Mouse (Mus musculus): ENCODE measurements at regions not wholly inside any gene's neighbourhood (a gene's known extent, or its start where the extent isn't known, plus 50 kb on each side); places are given as distances from the start of the nearest gene placed in this dataset.

- Histone ChIP-seq H3K27ac (ENCODE audit: insufficient read depth, low read length) (no peak overlapping the region), H3K36me3 (ENCODE audit: control insufficient read depth, insufficient read depth, low read length) (no peaks in the 10 kb centered on the region), H3K27me3 (ENCODE audit: control insufficient read depth, insufficient read depth, low read length) (no peaks in the 10 kb centered on the region), H3K4me1 (ENCODE audit: control insufficient read depth, insufficient read depth, insufficient read length) (no peaks in the 10 kb centered on the region), H3K4me3 (ENCODE audit: extremely low read depth, insufficient read depth, insufficient read length) (no peak overlapping the region)
- no peak for DNase-seq (ENCODE audit: low read depth in 1 of 2, low spot score in 2 of 2)
- no peak for TF ChIP-seq CTCF (IDR thresholded peaks at IDR 0.05; ENCODE audit: extremely low read depth, insufficient read depth, insufficient read length, insufficient replicate concordance)
- TF ChIP-seq POLR2A (IDR thresholded peaks at IDR 0.05; ENCODE audit: low read depth, low read length) = no peak
- 12% methylated on average over 8 of the region's 8 CpGs for WGBS
Observed at GRCm38 (mm10) chr13:72816856-72817255, 188.2 kb downstream of the Irx2 start.

- Histone ChIP-seq H3K27ac (ENCODE audit: insufficient read depth, low read length) (no peak overlapping the region), H3K4me3 (ENCODE audit: extremely low read depth, insufficient read depth, insufficient read length) (no peak overlapping the region)
- WGBS = 20% methylated on average over 2 of the region's 2 CpGs
Observed at GRCm38 (mm10) chr13:72817521-72817920, 188.9 kb downstream of the Irx2 start.

GRCm38 (mm10) chr13:72817930-72818329 is 189.3 kb downstream of the Irx2 start:
- no peak overlapping the region for H3K4me3 ChIP-seq (ENCODE audit: extremely low read depth, insufficient read depth, insufficient read length)
- H3K36me3 ChIP-seq (ENCODE audit: control insufficient read depth, insufficient read depth, low read length) = no peaks in the 10 kb centered on the region
- 30% methylated on average over 6 of the region's 6 CpGs for WGBS
- TF ChIP-seq POLR2A (IDR thresholded peaks at IDR 0.05; ENCODE audit: low read depth, low read length) (no peak), CTCF (IDR thresholded peaks at IDR 0.05; ENCODE audit: extremely low read depth, insufficient read depth, insufficient read length, insufficient replicate concordance) (no peak)
- DNase-seq (ENCODE audit: low read depth in 1 of 2, low spot score in 2 of 2) = no peak
- H3K4me1 ChIP-seq (ENCODE audit: control insufficient read depth, insufficient read depth, insufficient read length) = no peaks in the 10 kb centered on the region
- H3K27ac ChIP-seq (ENCODE audit: insufficient read depth, low read length) = no peak overlapping the region
- H3K27me3 ChIP-seq (ENCODE audit: control insufficient read depth, insufficient read depth, low read length) = no peaks in the 10 kb centered on the region

More at GRCm38 (mm10) chr13:72817521-72817920, 188.9 kb downstream of the Irx2 start:
- TF ChIP-seq POLR2A (IDR thresholded peaks at IDR 0.05; ENCODE audit: low read depth, low read length) = no peak
- TF ChIP-seq CTCF (IDR thresholded peaks at IDR 0.05; ENCODE audit: extremely low read depth, insufficient read depth, insufficient read length, insufficient replicate concordance) = no peak
- no peak for DNase-seq (ENCODE audit: low read depth in 1 of 2, low spot score in 2 of 2)
- no peaks in the 10 kb centered on the region for H3K27me3 ChIP-seq (ENCODE audit: control insufficient read depth, insufficient read depth, low read length)
- H3K4me1 ChIP-seq (ENCODE audit: control insufficient read depth, insufficient read depth, insufficient read length) = no peaks in the 10 kb centered on the region
- H3K36me3 ChIP-seq (ENCODE audit: control insufficient read depth, insufficient read depth, low read length) = no peaks in the 10 kb centered on the region

- H3K27ac ChIP-seq (ENCODE audit: insufficient read depth, low read length) = no peak overlapping the region
- WGBS = 63% methylated on average over 3 of the region's 3 CpGs
Observed at GRCm38 (mm10) chr13:72826613-72827012, 198.0 kb downstream of the Irx2 start.

GRCm38 (mm10) chr13:72829331-72829730 is 200.7 kb downstream of the Irx2 start:
- WGBS = 73% methylated on average over 3 of the region's 3 CpGs
- no peak for TF ChIP-seq POLR2A (IDR thresholded peaks at IDR 0.05; ENCODE audit: low read depth, low read length)
- no peak for TF ChIP-seq CTCF (IDR thresholded peaks at IDR 0.05; ENCODE audit: extremely low read depth, insufficient read depth, insufficient read length, insufficient replicate concordance)
- Histone ChIP-seq H3K4me3 (ENCODE audit: extremely low read depth, insufficient read depth, insufficient read length) (no peak overlapping the region), H3K4me1 (ENCODE audit: control insufficient read depth, insufficient read depth, insufficient read length) (no peaks in the 10 kb centered on the region), H3K36me3 (ENCODE audit: control insufficient read depth, insufficient read depth, low read length) (no peaks in the 10 kb centered on the region), H3K27me3 (ENCODE audit: control insufficient read depth, insufficient read depth, low read length) (no peaks in the 10 kb centered on the region), H3K27ac (ENCODE audit: insufficient read depth, low read length) (no peak overlapping the region)
- no peak for DNase-seq (ENCODE audit: low read depth in 1 of 2, low spot score in 2 of 2)

More at GRCm38 (mm10) chr13:72826613-72827012, 198.0 kb downstream of the Irx2 start:
- no peak for TF ChIP-seq POLR2A (IDR thresholded peaks at IDR 0.05; ENCODE audit: low read depth, low read length)
- TF ChIP-seq CTCF (IDR thresholded peaks at IDR 0.05; ENCODE audit: extremely low read depth, insufficient read depth, insufficient read length, insufficient replicate concordance) = no peak
- Histone ChIP-seq H3K4me3 (ENCODE audit: extremely low read depth, insufficient read depth, insufficient read length) (no peak overlapping the region), H3K36me3 (ENCODE audit: control insufficient read depth, insufficient read depth, low read length) (no peaks in the 10 kb centered on the region), H3K4me1 (ENCODE audit: control insufficient read depth, insufficient read depth, insufficient read length) (no peaks in the 10 kb centered on the region), H3K27me3 (ENCODE audit: control insufficient read depth, insufficient read depth, low read length) (no peaks in the 10 kb centered on the region)
- no peak for DNase-seq (ENCODE audit: low read depth in 1 of 2, low spot score in 2 of 2)

- no peak for DNase-seq (ENCODE audit: low read depth in 1 of 2, low spot score in 2 of 2)
- Histone ChIP-seq H3K36me3 (ENCODE audit: control insufficient read depth, insufficient read depth, low read length) (no peaks in the 10 kb centered on the region), H3K4me3 (ENCODE audit: extremely low read depth, insufficient read depth, insufficient read length) (no peak overlapping the region), H3K4me1 (ENCODE audit: control insufficient read depth, insufficient read depth, insufficient read length) (no peaks in the 10 kb centered on the region), H3K27ac (ENCODE audit: insufficient read depth, low read length) (no peak overlapping the region), H3K27me3 (ENCODE audit: control insufficient read depth, insufficient read depth, low read length) (no peaks in the 10 kb centered on the region)
- WGBS = 77% methylated on average over 2 of the region's 2 CpGs
- TF ChIP-seq POLR2A (IDR thresholded peaks at IDR 0.05; ENCODE audit: low read depth, low read length) (no peak), CTCF (IDR thresholded peaks at IDR 0.05; ENCODE audit: extremely low read depth, insufficient read depth, insufficient read length, insufficient replicate concordance) (no peak)
Observed at GRCm38 (mm10) chr13:72833326-72833725, 204.7 kb downstream of the Irx2 start.

GRCm38 (mm10) chr13:72837016-72837415 is 208.4 kb downstream of the Irx2 start:
- WGBS = 81% methylated on average over 9 of the region's 9 CpGs
- H3K27me3 ChIP-seq (ENCODE audit: control insufficient read depth, insufficient read depth, low read length) = no peaks in the 10 kb centered on the region

More at GRCm38 (mm10) chr13:72837016-72837415, 208.4 kb downstream of the Irx2 start:
- H3K36me3 ChIP-seq (ENCODE audit: control insufficient read depth, insufficient read depth, low read length) = no peaks in the 10 kb centered on the region
- no peaks in the 10 kb centered on the region for H3K4me1 ChIP-seq (ENCODE audit: control insufficient read depth, insufficient read depth, insufficient read length)
- TF ChIP-seq POLR2A (IDR thresholded peaks at IDR 0.05; ENCODE audit: low read depth, low read length) (no peak), CTCF (IDR thresholded peaks at IDR 0.05; ENCODE audit: extremely low read depth, insufficient read depth, insufficient read length, insufficient replicate concordance) (no peak)
- no peak overlapping the region for H3K27ac ChIP-seq (ENCODE audit: insufficient read depth, low read length)
- no peak for DNase-seq (ENCODE audit: low read depth in 1 of 2, low spot score in 2 of 2)
- H3K4me3 ChIP-seq (ENCODE audit: extremely low read depth, insufficient read depth, insufficient read length) = no peak overlapping the region
